Mouse (Mus musculus) liver, embryonic 14.5 days (tissue): ENCODE data around the gene Cdc5l.

Experiments
- CTCF ChIP-seq: IDR thresholded peaks from 2 replicates; pipeline ENCODE4 v1.5.1; 2016; ENCODE audit warnings: antibody characterized with exemption, low read depth, control low read depth
- EP300 ChIP-seq: IDR thresholded peaks from 2 replicates; pipeline ENCODE4 v1.6.1; 2016; ENCODE audit warnings: antibody characterized with exemption, low read depth

GRCm38 (mm10) chr17:45462506-45462905, 29.0 kb upstream of the Cdc5l start:
- TF ChIP-seq CTCF (peak; percentile 34; the same call in 1 of the 2 replicates), EP300 (no peak)
